Mouse (Mus musculus) liver, postnatal 0 days (tissue): ENCODE data around the gene Gabarapl2. TPM values are rescaled to one million over a fixed set of nuclear protein-coding genes. Genes with fewer than 3 reads are reported as not detected.

Experiments used
- ATAC-seq: fragments of 200-750 bp; cut with Nextera tagmentation; 2 replicates; pipeline ENCODE4 v1.8.0; 2017; ENCODE audit warnings: mild to moderate bottlenecking, moderate library complexity
- DNase-seq: peaks from one replicate; pipeline ENCODE4 v3.0.0-alpha.2; 2016
- H3K27ac ChIP-seq: fragments of 300-500 bp; sonication (generic); 2 replicates; pipeline ENCODE4 v1.5.1; 2014; ENCODE audit warnings: antibody characterized with exemption, moderate library complexity, mild to moderate bottlenecking, low read depth
- H3K27me3 ChIP-seq: fragments of 300-500 bp; sonication (generic); 2 replicates; pipeline ENCODE4 v1.6.1; 2014; ENCODE audit warnings: low read length, control low read depth, mixed read lengths; ENCODE audit not compliant: insufficient read depth
- H3K36me3 ChIP-seq: fragments of 300-500 bp; sonication (generic); replicated peaks from 2 replicates; pipeline ENCODE4 v1.6.1; 2014; ENCODE audit warnings: mild to moderate bottlenecking, control low read depth, low read length, moderate library complexity, mixed read lengths; ENCODE audit not compliant: insufficient read depth
- H3K4me1 ChIP-seq: fragments of 300-500 bp; sonication (generic); 2 replicates; pipeline ENCODE4 v1.6.1; 2014; ENCODE audit warnings: antibody characterized with exemption, mild to moderate bottlenecking, control low read depth; ENCODE audit not compliant: insufficient read depth
- H3K4me2 ChIP-seq: fragments of 300-500 bp; sonication (generic); 2 replicates; pipeline ENCODE4 v1.6.1; 2014; ENCODE audit warnings: low read depth, mild to moderate bottlenecking, low read length, moderate library complexity, mixed read lengths
- H3K4me3 ChIP-seq: fragments of 300-500 bp; sonication (generic); 2 replicates; pipeline ENCODE4 v1.5.1; 2014; ENCODE audit warnings: low read depth, low read length
- H3K9ac ChIP-seq: fragments of 300-500 bp; sonication (generic); replicated peaks from 2 replicates; pipeline ENCODE4 v1.6.1; 2014; ENCODE audit warnings: mild to moderate bottlenecking, moderate library complexity
- H3K9me3 ChIP-seq: fragments of 300-500 bp; sonication (generic); 2 replicates; pipeline ENCODE4 v1.6.1; 2016; ENCODE audit warnings: mild to moderate bottlenecking, control low read depth, low read length, mixed read lengths
- CTCF ChIP-seq: sonication (generic); IDR thresholded peaks from 2 replicates; pipeline ENCODE4 v1.5.1; 2016; ENCODE audit warnings: antibody characterized with exemption, low read depth
- EP300 ChIP-seq: IDR thresholded peaks from 2 replicates; pipeline ENCODE4 v1.6.1; 2016; ENCODE audit warnings: antibody characterized with exemption, low read depth, mild to moderate bottlenecking
- WGBS: fragments of 180-500 bp; shearing (Covaris S2); extraction: QIAGEN DNeasy Blood & Tissue Kit; methylation state at CpG from one replicate; pipeline ENCODE4 v1.1.7; 2014; ENCODE audit not compliant: insufficient replicate concordance; 5-methylcytosine and 5-hydroxymethylcytosine counted together
- polyA plus RNA-seq: library from polyadenylated mRNA; unstranded; fragments of >200 nt; fragmentation: Nextera tagmentation; extraction: Ambion mirVana; gene quantifications from 2 replicates; pipeline ENCODE4 v1.2.1, GENCODE M21; 2015

The Gabarapl2 gene
- polyA plus RNA-seq, 1 experiment from 2014 or later = 162 TPM

GRCm38 (mm10) chr8:111968991-111969390, 28.5 kb downstream of the Gabarapl2 start:
- Histone ChIP-seq H3K36me3 (no peaks in the 10 kb centered on the region), H3K4me3 (no peak overlapping the region), H3K4me2 (no peak overlapping the region), H3K9me3 (no peaks in the 10 kb centered on the region), H3K4me1 (no peaks in the 10 kb centered on the region), H3K27me3 (no peaks in the 10 kb centered on the region), H3K9ac (no peak overlapping the region), H3K27ac (no peak overlapping the region)
- WGBS = 73% methylated on average over 5 of the region's 5 CpGs
- ATAC-seq (no peak), DNase-seq (no peak)
- no peak for TF ChIP-seq EP300
- no peak for TF ChIP-seq CTCF

DNA sequence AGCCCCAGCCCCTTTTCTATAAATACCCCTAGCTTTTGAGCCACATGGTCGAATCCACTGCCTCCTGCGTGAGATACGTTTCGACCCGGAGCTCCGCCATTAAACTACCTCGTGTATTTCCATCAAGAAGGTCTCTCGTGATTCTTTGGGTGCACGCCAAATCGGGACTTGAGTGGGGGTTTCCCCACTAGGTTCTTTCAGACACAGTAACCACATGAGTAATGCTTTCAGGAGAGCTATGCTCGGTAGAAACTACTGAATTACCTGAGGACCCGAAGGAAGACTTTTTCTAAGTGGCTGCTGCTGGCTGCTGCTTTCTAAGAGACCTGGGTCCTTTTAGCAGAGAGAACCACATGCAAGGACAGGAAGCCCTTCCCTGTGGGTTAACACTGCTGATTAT, 33.6 kb downstream of the Gabarapl2 start:
- Histone ChIP-seq H3K4me3 (no peak overlapping the region), H3K9me3 (no peaks in the 10 kb centered on the region; the same call in 1 of the 2 replicates), H3K4me2 (no peak overlapping the region), H3K36me3 (0 out of 2 replicates have a peak, but pooled peaks cover 2% of the 10 kb centered on the region), H3K4me1 (peaks cover 4% of the 10 kb centered on the region; the same call in 1 of the 2 replicates), H3K27me3 (no peaks in the 10 kb centered on the region), H3K27ac (no peak overlapping the region), H3K9ac (no peak overlapping the region)
- no peak for TF ChIP-seq EP300
- TF ChIP-seq CTCF = no peak
- ATAC-seq (no peak), DNase-seq (no peak)
- WGBS = 92% methylated on average over 12 of the region's 12 CpGs

- peak; percentile 44; the same call in 1 of the 2 replicates for ATAC-seq
- Histone ChIP-seq H3K36me3 (0 out of 2 replicates have a peak, but pooled peaks cover 2% of the 10 kb centered on the region), H3K27me3 (no peaks in the 10 kb centered on the region), H3K4me1 (peaks cover 4% of the 10 kb centered on the region; the same call in 1 of the 2 replicates), H3K27ac (peak overlapping the region; percentile 11), H3K4me3 (no peak overlapping the region), H3K9ac (no peak overlapping the region), H3K9me3 (no peaks in the 10 kb centered on the region; the same call in 1 of the 2 replicates), H3K4me2 (no peak overlapping the region)
- no peak for TF ChIP-seq CTCF
- TF ChIP-seq EP300 = no peak
- no peak for DNase-seq
- whole genome bisulfite sequencing = 64% methylated on average over 2 of the region's 2 CpGs
Measured at GRCm38 (mm10) chr8:111975706-111976105, 35.2 kb downstream of the Gabarapl2 start.

DNA sequence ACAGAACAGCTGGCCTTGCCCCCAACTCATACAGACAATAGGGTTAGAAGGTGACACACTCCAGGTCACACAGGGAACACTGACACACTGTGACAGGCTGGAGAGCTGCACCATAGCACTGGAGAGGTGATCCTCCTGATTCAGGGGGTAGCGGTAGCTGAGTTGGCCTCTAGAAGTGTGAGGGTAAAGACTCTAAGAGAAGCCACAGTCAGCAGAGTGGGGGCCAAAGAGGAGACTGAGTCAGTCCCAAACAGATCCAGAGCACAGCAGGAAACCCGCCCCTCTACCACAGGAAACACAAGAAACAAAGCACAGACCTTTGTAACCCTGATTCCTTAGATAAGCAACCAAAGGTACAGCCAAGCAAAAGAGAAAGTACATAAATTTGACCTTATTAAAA, 35.8 kb downstream of the Gabarapl2 start:
- H3K27ac ChIP-seq = peak overlapping the region; percentile 11; the same call in 1 of the 2 replicates
- 0 out of 2 replicates have a peak, but pooled peaks cover 2% of the 10 kb centered on the region for H3K36me3 ChIP-seq
- DNase-seq (no peak), ATAC-seq (no peak)
- no peak overlapping the region for H3K4me2 ChIP-seq
- H3K4me1 ChIP-seq = peaks cover 4% of the 10 kb centered on the region; the same call in 1 of the 2 replicates
- H3K27me3 ChIP-seq = no peaks in the 10 kb centered on the region
- no peak overlapping the region for H3K9ac ChIP-seq
- no peak overlapping the region for H3K4me3 ChIP-seq
- TF ChIP-seq CTCF (no peak), EP300 (no peak)
- 70% methylated on average over 2 of the region's 2 CpGs for WGBS
- H3K9me3 ChIP-seq = no peaks in the 10 kb centered on the region; the same call in 1 of the 2 replicates

DNA sequence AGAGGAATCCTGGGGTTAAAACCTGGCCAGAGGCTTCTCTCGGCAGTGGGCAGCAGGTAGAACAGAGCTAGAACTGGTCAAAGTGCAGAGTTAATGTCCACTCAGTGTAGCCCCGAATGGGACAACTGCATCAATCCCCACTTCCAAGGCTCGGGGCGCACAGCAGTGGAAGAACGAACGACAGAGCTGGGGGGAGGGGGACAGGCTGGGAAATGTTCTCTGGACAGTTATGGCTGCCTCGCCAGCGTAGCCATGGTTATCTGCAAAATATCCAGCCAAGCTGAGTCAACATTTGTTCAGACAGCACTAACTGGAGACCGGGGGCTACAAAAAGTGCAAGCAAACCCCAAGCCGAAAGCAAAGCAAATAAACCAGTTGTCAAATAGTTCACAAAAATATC, 37.6 kb downstream of the Gabarapl2 start:
- H3K4me1 ChIP-seq = peaks cover 4% of the 10 kb centered on the region; the same call in 1 of the 2 replicates
- H3K27ac ChIP-seq = no peak overlapping the region
- H3K9ac ChIP-seq = 0 out of 2 replicates have a peak overlapping the region, but pooled peaks have one; percentile 7
- H3K9me3 ChIP-seq = no peaks in the 10 kb centered on the region; the same call in 1 of the 2 replicates
- no peak for DNase-seq
- TF ChIP-seq EP300 = no peak
- TF ChIP-seq CTCF = no peak
- H3K4me3 ChIP-seq = no peak overlapping the region
- peak; percentile 47 for ATAC-seq
- 59% methylated on average over 10 of the region's 10 CpGs for WGBS
- H3K27me3 ChIP-seq = no peaks in the 10 kb centered on the region
- H3K4me2 ChIP-seq = peak overlapping the region; percentile 44
- H3K36me3 ChIP-seq = peaks cover 3% of the 10 kb centered on the region; the same call in 1 of the 2 replicates

- H3K4me3 ChIP-seq = no peak overlapping the region
- no peak for ATAC-seq
- no peak overlapping the region for H3K9ac ChIP-seq
- H3K4me2 ChIP-seq = no peak overlapping the region
- TF ChIP-seq CTCF (peak; percentile 53), EP300 (no peak)
- H3K27me3 ChIP-seq = no peaks in the 10 kb centered on the region
- H3K9me3 ChIP-seq = no peaks in the 10 kb centered on the region
- WGBS = 74% methylated on average over 7 of the region's 7 CpGs
- H3K27ac ChIP-seq = no peak overlapping the region
- DNase-seq = no peak
- no peaks in the 10 kb centered on the region for H3K4me1 ChIP-seq
- peaks cover 14% of the 10 kb centered on the region; the same call in 1 of the 2 replicates for H3K36me3 ChIP-seq
Measured at GRCm38 (mm10) chr8:111982116-111982515, 41.6 kb downstream of the Gabarapl2 start.

- Histone ChIP-seq H3K9ac (no peak overlapping the region), H3K27ac (no peak overlapping the region), H3K4me2 (no peak overlapping the region), H3K9me3 (no peaks in the 10 kb centered on the region), H3K36me3 (peaks cover 18% of the 10 kb centered on the region), H3K27me3 (no peaks in the 10 kb centered on the region), H3K4me1 (no peaks in the 10 kb centered on the region), H3K4me3 (no peak overlapping the region)
- WGBS = 79% methylated on average over 10 of the region's 10 CpGs
- ATAC-seq (no peak), DNase-seq (no peak)
- TF ChIP-seq EP300 = no peak
- TF ChIP-seq CTCF = no peak
Measured at GRCm38 (mm10) chr8:111984511-111984910, 44.0 kb downstream of the Gabarapl2 start.
